Mouse (Mus musculus) erythroid progenitor cell, adult 5-6 weeks (primary cell): ENCODE results near the gene Rangrf. TPM values are rescaled to one million over a fixed set of nuclear protein-coding genes. Genes with fewer than 3 reads are reported as not detected.
"Not testable (repeated sequence)": the region's sequence is repeated elsewhere in the genome, so short reads cannot be mapped to it uniquely, and the experiment has no call there.

Experiments
- ATAC-seq: replicated peaks from 2 replicates; pipeline ENCODE4 v1.8.0; 2016; ENCODE audit warnings: moderate number of reproducible peaks, mild to moderate bottlenecking, moderate TSS enrichment, inconsistent platforms; ENCODE audit not compliant: poor library complexity, low FRiP score, severe bottlenecking
- total RNA-seq, 2 experiments: library from RNA; stranded (forward) in 1 of 2; stranded (reverse) in 1 of 2; fragments of 150-400 nt in 1 of 2; fragments of 186-747, 209-891 nt in 1 of 2; gene quantifications; 2 replicates each; pipeline versions ENCODE4 v1.2.3 to v1.2.4; 2015 to 2017; ENCODE audit warnings: low replicate concordance in 2 of 2

Rangrf gene
- total RNA-seq (2015; ENCODE audit: low replicate concordance) = 6.8 and 13.4 TPM in 2 replicates
- total RNA-seq (2017; ENCODE audit: low replicate concordance) = 2.7 TPM in 2 replicates

- ATAC-seq = no peak
Measured at GRCm38 (mm10) chr11:68975085-68975484, at the start of gene Rangrf. Gene Rangrf (minus strand): TSS chr11:68975185.

- no peak for ATAC-seq
Measured at GRCm38 (mm10) chr11:69020691-69021090, 45.7 kb upstream of the Rangrf start.

- ATAC-seq = no peak
Measured at GRCm38 (mm10) chr11:69016755-69017154, 41.8 kb upstream of the Rangrf start.

GRCm38 (mm10) chr11:69015644-69016441, 40.9 kb upstream of the Rangrf start, which contains the start of gene Ctc1:
Gene Ctc1 (plus strand): TSS chr11:69015911.
- peak; percentile 86 for ATAC-seq

- peak; percentile 78 for ATAC-seq
Measured at GRCm38 (mm10) chr11:69012071-69012601, 37.2 kb upstream of the Rangrf start.

- ATAC-seq = not testable (repeated sequence)
Measured at GRCm38 (mm10) chr11:69011445-69011844, 36.5 kb upstream of the Rangrf start.

GRCm38 (mm10) chr11:69010400-69011323, 35.7 kb upstream of the Rangrf start:
- ATAC-seq = no peak

GRCm38 (mm10) chr11:69009508-69009907, 34.5 kb upstream of the Rangrf start:
- ATAC-seq = no peak

GRCm38 (mm10) chr11:69008182-69009121, 33.5 kb upstream of the Rangrf start, which contains the start of gene Pfas:
Gene Pfas (minus strand): TSS chr11:69008460.
- peak; percentile 77 for ATAC-seq

- ATAC-seq = not testable (repeated sequence)
Measured at GRCm38 (mm10) chr11:69006575-69006974, 31.6 kb upstream of the Rangrf start.

GRCm38 (mm10) chr11:69005193-69005592, 30.2 kb upstream of the Rangrf start:
- ATAC-seq = peak; percentile 67

- ATAC-seq = no peak
Measured at GRCm38 (mm10) chr11:69003592-69003991, 28.6 kb upstream of the Rangrf start.

GRCm38 (mm10) chr11:69002782-69003181, 27.8 kb upstream of the Rangrf start:
- not testable (repeated sequence) for ATAC-seq

GRCm38 (mm10) chr11:68997080-68997479, 22.1 kb upstream of the Rangrf start:
- ATAC-seq = no peak

GRCm38 (mm10) chr11:68994377-68994776, 19.4 kb upstream of the Rangrf start:
- 0 out of 2 replicates have a peak, but pooled peaks have one; percentile 53 for ATAC-seq

GRCm38 (mm10) chr11:68993122-68993521, 18.1 kb upstream of the Rangrf start:
- no peak for ATAC-seq

- no peak for ATAC-seq
Measured at GRCm38 (mm10) chr11:68988341-68988740, 13.4 kb upstream of the Rangrf start.

- ATAC-seq = no peak
Measured at GRCm38 (mm10) chr11:68987365-68987882, 12.4 kb upstream of the Rangrf start.
